Mouse (Mus musculus) MEL (cell line): Measurements from ENCODE around the gene Hk2. TPM values are rescaled to one million over a fixed set of nuclear protein-coding genes. Genes with fewer than 3 reads are reported as not detected.
A peak's percentile ranks its signal among the peaks of the same experiment; 100 is the strongest.

ENCODE experiments used
- DNase-seq: peaks from one replicate; pipeline ENCODE4 v3.0.0; 2011; ENCODE audit warnings: low read depth, low spot score
- H3K27ac ChIP-seq: 2 replicates; pipeline ENCODE4 v1.5.1; 2012; ENCODE audit warnings: low read depth, mild to moderate bottlenecking, control low read depth, low read length, moderate library complexity; ENCODE audit not compliant: control insufficient read depth
- H3K27me3 ChIP-seq, 2 experiments: fragments of 150-350 bp in 1 of 2; sonication (generic) in 1 of 2; 2 replicates each; pipeline ENCODE4 v1.6.1; 2012; ENCODE audit warnings: low read length in 2 of 2, mild to moderate bottlenecking in 2 of 2, improper control_type of control experiment in 1 of 2, moderate library complexity in 1 of 2; ENCODE audit not compliant: insufficient read depth in 2 of 2, control insufficient read depth in 1 of 2
- H3K36me3 ChIP-seq, 2 experiments: 2 replicates each; pipeline ENCODE4 v1.6.1; 2012 to 2014; ENCODE audit warnings: low read length in 2 of 2, improper control_type of control experiment in 1 of 2, inconsistent platforms in 1 of 2, mild to moderate bottlenecking in 1 of 2; ENCODE audit not compliant: insufficient read depth in 2 of 2, control insufficient read depth in 1 of 2
- H3K4me1 ChIP-seq, 2 experiments: fragments of 150-350 bp in 1 of 2; sonication (generic) in 1 of 2; 2 replicates each; pipeline ENCODE4 v1.6.1; 2012; ENCODE audit warnings: low read length in 2 of 2, improper control_type of control experiment in 1 of 2, mild to moderate bottlenecking in 1 of 2; ENCODE audit not compliant: insufficient read depth in 2 of 2, control insufficient read depth in 1 of 2
- H3K4me3 ChIP-seq, 2 experiments: fragments of 150-350 bp in 1 of 2; sonication (generic) in 1 of 2; 2 replicates each; pipeline ENCODE4 v1.5.1; 2012; ENCODE audit warnings: low read depth in 2 of 2, low read length in 2 of 2, mild to moderate bottlenecking in 2 of 2, moderate library complexity in 2 of 2, control low read depth in 1 of 2, improper control_type of control experiment in 1 of 2; ENCODE audit not compliant: control insufficient read depth in 1 of 2, insufficient read depth in 1 of 2
- H3K79me2 ChIP-seq: 2 replicates; pipeline ENCODE4 v1.6.1; 2012; ENCODE audit warnings: mild to moderate bottlenecking, low read length, moderate library complexity; ENCODE audit not compliant: control insufficient read depth, poor library complexity, insufficient read depth
- H3K9ac ChIP-seq: 2 replicates; pipeline ENCODE4 v1.6.1; 2012; ENCODE audit warnings: low read depth, mild to moderate bottlenecking, control low read depth, low read length, moderate library complexity; ENCODE audit not compliant: control insufficient read depth, poor library complexity, severe bottlenecking
- H3K9me3 ChIP-seq: fragments of 150-350 bp; sonication (generic); replicated peaks from 2 replicates; pipeline ENCODE4 v1.6.1; 2012; ENCODE audit warnings: mild to moderate bottlenecking, low read length, improper control_type of control experiment, moderate library complexity; ENCODE audit not compliant: insufficient read depth
- BHLHE40 ChIP-seq: IDR thresholded peaks from 2 replicates; pipeline ENCODE4 v1.6.1; 2012; ENCODE audit warnings: low read depth, mild to moderate bottlenecking, inconsistent platforms, low read length, improper control_type of control experiment, borderline replicate concordance
- CHD1 ChIP-seq: IDR thresholded peaks from 2 replicates; pipeline ENCODE4 v1.6.1; 2012; ENCODE audit warnings: low read depth, mild to moderate bottlenecking, inconsistent platforms, low read length, improper control_type of control experiment
- CHD2 ChIP-seq: IDR thresholded peaks from 2 replicates; pipeline ENCODE4 v1.6.1; 2011; ENCODE audit warnings: low read length, improper control_type of control experiment
- CTCF ChIP-seq, 3 experiments: IDR thresholded peaks in 2 of 3; conservative IDR thresholded peaks in 1 of 3; 2 replicates each; pipeline ENCODE4 v1.5.1; 2011 to 2012; ENCODE audit warnings: low read length in 3 of 3, low read depth in 2 of 3, mild to moderate bottlenecking in 2 of 3, improper control_type of control experiment in 1 of 3, inconsistent platforms in 1 of 3, mixed read lengths in 1 of 3, moderate library complexity in 1 of 3; ENCODE audit not compliant: control insufficient read depth in 1 of 3, insufficient read depth in 1 of 3, poor library complexity in 1 of 3, severe bottlenecking in 1 of 3
- E2F4 ChIP-seq: IDR thresholded peaks from 2 replicates; pipeline ENCODE4 v1.6.1; 2011; ENCODE audit warnings: low read depth, low read length, improper control_type of control experiment, borderline replicate concordance
- ELF1 ChIP-seq: IDR thresholded peaks from 2 replicates; pipeline ENCODE4 v1.6.1; 2014; ENCODE audit warnings: low read depth, mild to moderate bottlenecking, inconsistent platforms, low read length, improper control_type of control experiment, moderate library complexity
- EP300 ChIP-seq, 2 experiments: IDR thresholded peaks; 2 replicates each; pipeline ENCODE4 v1.6.1; 2011; ENCODE audit warnings: improper control_type of control experiment in 2 of 2, low read length in 2 of 2, low read depth in 1 of 2, mild to moderate bottlenecking in 1 of 2
- ETS1 ChIP-seq: IDR thresholded peaks from 2 replicates; pipeline ENCODE4 v1.6.1; 2012; ENCODE audit warnings: low read depth, mild to moderate bottlenecking, inconsistent platforms, low read length, improper control_type of control experiment, moderate library complexity
- GATA1 ChIP-seq: IDR thresholded peaks from 2 replicates; pipeline ENCODE4 v1.6.1; 2011; ENCODE audit warnings: low read depth, low read length, improper control_type of control experiment
- HCFC1 ChIP-seq: IDR thresholded peaks from 2 replicates; pipeline ENCODE4 v1.6.1; 2012; ENCODE audit warnings: low read depth, mild to moderate bottlenecking, inconsistent platforms, low read length, improper control_type of control experiment, moderate library complexity
- JUND ChIP-seq: IDR thresholded peaks from 2 replicates; pipeline ENCODE4 v1.6.1; 2011; ENCODE audit warnings: low read depth, mild to moderate bottlenecking, improper control_type of control experiment, low read length
- KAT2A ChIP-seq: conservative IDR thresholded peaks from 2 replicates; pipeline ENCODE4 v1.6.1; 2012; ENCODE audit warnings: low read depth, low read length, improper control_type of control experiment, inconsistent platforms
- MAFK ChIP-seq: IDR thresholded peaks from 2 replicates; pipeline ENCODE4 v1.6.1; 2011; ENCODE audit warnings: low read depth, mild to moderate bottlenecking, low read length, improper control_type of control experiment, borderline replicate concordance
- MAX ChIP-seq: IDR thresholded peaks from 2 replicates; pipeline ENCODE4 v1.6.1; 2011; ENCODE audit warnings: low read length, improper control_type of control experiment
- MAZ ChIP-seq: IDR thresholded peaks from 2 replicates; pipeline ENCODE4 v1.6.1; 2012; ENCODE audit warnings: low read depth, mild to moderate bottlenecking, inconsistent platforms, low read length, improper control_type of control experiment
- MEF2A ChIP-seq: IDR thresholded peaks from 2 replicates; pipeline ENCODE4 v1.6.1; 2014; ENCODE audit warnings: low read depth, mild to moderate bottlenecking, inconsistent platforms, low read length, improper control_type of control experiment; ENCODE audit not compliant: poor library complexity, insufficient replicate concordance, severe bottlenecking; ENCODE audit errors: extremely low read depth
- MXI1 ChIP-seq: IDR thresholded peaks from 2 replicates; pipeline ENCODE4 v1.6.1; 2011; ENCODE audit warnings: mild to moderate bottlenecking, low read depth, low read length, improper control_type of control experiment
- MYB ChIP-seq: IDR thresholded peaks from 2 replicates; pipeline ENCODE4 v1.6.1; 2011; ENCODE audit warnings: mild to moderate bottlenecking, low read depth, low read length, improper control_type of control experiment
- MYC ChIP-seq: IDR thresholded peaks from 2 replicates; pipeline ENCODE4 v1.6.1; 2011; ENCODE audit warnings: low read depth, mild to moderate bottlenecking, low read length, improper control_type of control experiment, moderate library complexity
- NELFE ChIP-seq: IDR thresholded peaks from 2 replicates; pipeline ENCODE4 v1.6.1; 2011; ENCODE audit warnings: low read depth, low read length, improper control_type of control experiment
- NRF1 ChIP-seq: IDR thresholded peaks from 2 replicates; pipeline ENCODE4 v1.6.1; 2014; ENCODE audit warnings: low read depth, mild to moderate bottlenecking, inconsistent platforms, low read length, improper control_type of control experiment, moderate library complexity; ENCODE audit not compliant: poor library complexity, insufficient read depth, severe bottlenecking
- POLR2A ChIP-seq, 2 experiments: IDR thresholded peaks; 2 replicates each; pipeline ENCODE4 v1.6.1; 2011 to 2012; ENCODE audit warnings: low read length in 2 of 2, mild to moderate bottlenecking in 2 of 2, control low read depth in 1 of 2, improper control_type of control experiment in 1 of 2, low read depth in 1 of 2, moderate library complexity in 1 of 2; ENCODE audit not compliant: control insufficient read depth in 1 of 2, insufficient read depth in 1 of 2, poor library complexity in 1 of 2
- POLR2AphosphoS2 ChIP-seq: IDR thresholded peaks from 2 replicates; pipeline ENCODE4 v1.6.1; 2011; ENCODE audit warnings: low read length, improper control_type of control experiment
- POLR2AphosphoS5 ChIP-seq: IDR thresholded peaks from 2 replicates; pipeline ENCODE4 v1.6.1; 2012; ENCODE audit warnings: low read depth, borderline replicate concordance, mild to moderate bottlenecking, inconsistent platforms, low read length, moderate library complexity, mixed read lengths
- RCOR1 ChIP-seq: IDR thresholded peaks from 2 replicates; pipeline ENCODE4 v1.6.1; 2012; ENCODE audit warnings: low read depth, mild to moderate bottlenecking, inconsistent platforms, low read length, improper control_type of control experiment
- SIN3A ChIP-seq: IDR thresholded peaks from 2 replicates; pipeline ENCODE4 v1.6.1; 2012; ENCODE audit warnings: low read length, improper control_type of control experiment, inconsistent platforms
- SMC3 ChIP-seq: IDR thresholded peaks from 2 replicates; pipeline ENCODE4 v1.6.1; 2011; ENCODE audit warnings: low read depth, low read length, improper control_type of control experiment
- TBP ChIP-seq: IDR thresholded peaks from 2 replicates; pipeline ENCODE4 v1.8.0; 2011; ENCODE audit warnings: low read depth, low read length, improper control_type of control experiment
- TCF12 ChIP-seq: IDR thresholded peaks from 2 replicates; pipeline ENCODE4 v1.6.1; 2014; ENCODE audit warnings: low read depth, mild to moderate bottlenecking, inconsistent platforms, low read length, improper control_type of control experiment, moderate library complexity
- UBTF ChIP-seq: IDR thresholded peaks from 2 replicates; pipeline ENCODE4 v1.6.1; 2012; ENCODE audit warnings: low read depth, mild to moderate bottlenecking, inconsistent platforms, low read length, improper control_type of control experiment, moderate library complexity, borderline replicate concordance; ENCODE audit not compliant: insufficient read depth
- USF1 ChIP-seq: IDR thresholded peaks from 2 replicates; pipeline ENCODE4 v1.6.1; 2014; ENCODE audit warnings: low read depth, mild to moderate bottlenecking, inconsistent platforms, low read length, improper control_type of control experiment, moderate library complexity
- USF2 ChIP-seq, 2 experiments: IDR thresholded peaks; 2 replicates each; pipeline ENCODE4 v1.6.1; 2011 to 2012; ENCODE audit warnings: improper control_type of control experiment in 2 of 2, low read length in 2 of 2, borderline replicate concordance in 1 of 2, inconsistent platforms in 1 of 2, low read depth in 1 of 2, mild to moderate bottlenecking in 1 of 2; ENCODE audit not compliant: insufficient read depth in 1 of 2
- ZC3H11A ChIP-seq: IDR thresholded peaks from 2 replicates; pipeline ENCODE4 v1.6.1; 2012; ENCODE audit warnings: low read depth, mild to moderate bottlenecking, inconsistent platforms, low read length, improper control_type of control experiment
- ZKSCAN1 ChIP-seq: IDR thresholded peaks from 2 replicates; pipeline ENCODE4 v1.6.1; 2012; ENCODE audit warnings: low read depth, mild to moderate bottlenecking, inconsistent platforms, low read length, improper control_type of control experiment, moderate library complexity
- ZMIZ1 ChIP-seq: IDR thresholded peaks from 2 replicates; pipeline ENCODE4 v1.6.1; 2012; ENCODE audit warnings: low read depth, mild to moderate bottlenecking, inconsistent platforms, low read length, improper control_type of control experiment, moderate library complexity
- ZNF384 ChIP-seq: IDR thresholded peaks from 2 replicates; pipeline ENCODE4 v1.6.1; 2012; ENCODE audit warnings: low read depth, mild to moderate bottlenecking, inconsistent platforms, low read length, improper control_type of control experiment
- polyA plus RNA-seq, 2 experiments: library from polyadenylated mRNA; stranded (reverse) in 1 of 2; unstranded in 1 of 2; fragments of >175 nt in 1 of 2; fragments of >200 nt in 1 of 2; gene quantifications; 2 replicates each; pipeline versions ENCODE4 v1.2.1 to v1.2.4; 2012; ENCODE audit warnings: low replicate concordance in 2 of 2, low read depth in 1 of 2; ENCODE audit not compliant: insufficient read length in 2 of 2, insufficient read depth in 1 of 2, missing spikeins in 1 of 2
- total RNA-seq: library from RNA; depleted of rRNA; stranded (reverse); fragments of 300-350 nt; gene quantifications from 2 replicates; pipeline ENCODE4 v1.2.3, GENCODE M21; 2012

The Hk2 gene
- total and polyA plus RNA-seq, 3 experiments, result 44.2 to 51.6 TPM; not detected in 1

GRCm38 (mm10) chr6:82821758-82822253 is 47.6 kb upstream of the Hk2 start:
- H3K27me3 ChIP-seq, result no peaks in the 10 kb centered on the region
- peaks cover 17 to 42% of the 10 kb centered on the region in 2 experiments for H3K4me1 ChIP-seq
- peak overlapping the region; percentile 29 to 64 for H3K4me3 ChIP-seq
- no peaks in the 10 kb centered on the region for H3K79me2 ChIP-seq
- H3K9ac ChIP-seq, result peak overlapping the region; percentile 51
- H3K9me3 ChIP-seq, result no peaks in the 10 kb centered on the region
- peak overlapping the region; percentile 70 for H3K27ac ChIP-seq
- H3K36me3 ChIP-seq, result peaks cover 0 to 32% of the 10 kb centered on the region in 2 experiments; a peak in 2 of 4 replicates
- DNase-seq, result peak; percentile 97
- no peak for TF ChIP-seq CHD1
- TF ChIP-seq ZNF384, result peak; percentile 84
- no peak for TF ChIP-seq CHD2
- TF ChIP-seq HCFC1, result peak; percentile 67
- no peak for TF ChIP-seq MEF2A
- TF ChIP-seq MAX, result peak; percentile 55; the same call in 1 of the 2 replicates
- no peak for TF ChIP-seq POLR2AphosphoS5
- peak; percentile 84; the same call in 1 of the 2 replicates for TF ChIP-seq ETS1
- TF ChIP-seq KAT2A, result no peak
- TF ChIP-seq E2F4, result no peak
- TF ChIP-seq BHLHE40, result no peak
- TF ChIP-seq POLR2AphosphoS2, result no peak
- TF ChIP-seq MYC, result peak; percentile 73
- no peak for TF ChIP-seq ZC3H11A
- peak; percentile 98 for TF ChIP-seq GATA1
- no peak for TF ChIP-seq MYB
- TF ChIP-seq ELF1, result peak; percentile 50
- 0 out of 2 replicates have a peak, but pooled peaks have one; percentile 14 for TF ChIP-seq ZKSCAN1
- peak; percentile 40; the same call in 1 of the 2 replicates for TF ChIP-seq TCF12
- TF ChIP-seq MAFK, result no peak
- no peak for TF ChIP-seq USF2 (IDR thresholded peaks at IDR 0.05; ENCODE audit: borderline replicate concordance in 1 of 2, insufficient read depth in 1 of 2, low read depth in 1 of 2, low read length in 2 of 2)
- peak; percentile 91 for TF ChIP-seq SIN3A
- no peak for TF ChIP-seq NRF1
- no peak for TF ChIP-seq SMC3
- peak; percentile 94 for TF ChIP-seq MXI1
- TF ChIP-seq CTCF (IDR thresholded peaks at IDR 0.05 in 2 of 3, conservative IDR thresholded peaks at IDR 0.05 in 1 of 3; ENCODE audit: control insufficient read depth in 1 of 3, insufficient read depth in 1 of 3, low read depth in 2 of 3, low read length in 3 of 3, poor library complexity in 1 of 3, severe bottlenecking in 1 of 3), result no peak
- TF ChIP-seq TBP, result no peak
- peak in 1 of 2 experiments; percentile 38; a peak in 1 of 4 replicates for TF ChIP-seq EP300 (IDR thresholded peaks at IDR 0.05; ENCODE audit: low read depth in 1 of 2, low read length in 2 of 2)
- TF ChIP-seq NELFE, result peak; percentile 40; the same call in 1 of the 2 replicates
- no peak for TF ChIP-seq JUND
- TF ChIP-seq MAZ, result 0 out of 2 replicates have a peak, but pooled peaks have one; percentile 44
- TF ChIP-seq ZMIZ1, result peak; percentile 38; the same call in 1 of the 2 replicates
- TF ChIP-seq UBTF, result no peak
- TF ChIP-seq RCOR1, result peak; percentile 33; the same call in 1 of the 2 replicates
- no peak; a peak in 1 of 4 replicates for TF ChIP-seq POLR2A (IDR thresholded peaks at IDR 0.05; ENCODE audit: control insufficient read depth in 1 of 2, insufficient read depth in 1 of 2, low read depth in 1 of 2, low read length in 2 of 2, poor library complexity in 1 of 2)
- TF ChIP-seq USF1, result no peak
